Mouse (Mus musculus) left cerebral cortex, postnatal 4 days (tissue): ENCODE measurements at regions not wholly inside any gene's neighbourhood (a gene's known extent, or its start where the extent isn't known, plus 50 kb on each side); places are given as distances from the start of the nearest gene placed in this dataset.

Source experiments
- DNase-seq: peaks from one replicate; pipeline ENCODE4 v3.0.0-alpha.2; 2022
- intact Hi-C: fragments of 180-260 bp; cut with DNase I; formaldehyde crosslinking; loops from one replicate; pipeline ENCODE4 v1.15.1; 2025

- DNase-seq, result peak; percentile 92
- intact Hi-C loops, result loop anchor here (10.0 kb wide), 3 partner anchors 181 to 1011 kb away; partner anchors contain the start of gene Lypd1
Measured at GRCm38 (mm10) chr1:126925150-126926035, 94.8 kb upstream of the Nckap5 start.

GRCm38 (mm10) chr1:126923981-126924380 is 93.4 kb upstream of the Nckap5 start:
- DNase-seq, result no peak
- intact Hi-C loops, result loop anchor here (10.0 kb wide), 3 partner anchors 179 to 1009 kb away; partner anchors contain the start of gene Lypd1

DNA sequence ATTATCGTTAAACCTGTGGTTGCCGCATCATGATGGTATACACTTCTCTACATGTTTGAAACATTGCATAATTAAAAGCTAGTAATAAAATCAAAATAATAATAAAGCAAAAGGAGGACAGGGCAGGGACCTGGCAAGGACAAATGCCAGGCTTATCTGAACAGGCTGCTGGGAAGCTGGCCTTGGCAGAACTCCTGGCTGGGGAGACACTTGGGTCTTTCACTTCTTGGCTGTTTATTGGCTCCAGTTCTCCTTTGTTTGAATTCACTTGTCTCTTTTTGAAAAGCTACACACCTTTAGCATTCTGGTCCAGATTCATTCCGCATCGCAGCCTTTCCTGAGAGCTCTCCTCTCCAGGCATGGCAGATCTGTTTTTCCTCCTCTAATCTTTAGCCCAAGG is 91.6 kb upstream of the Nckap5 start:
- intact Hi-C loops, result loop anchor here (10.0 kb wide), 3 partner anchors 177 to 1007 kb away; partner anchors contain the start of gene Lypd1
- DNase-seq, result peak; percentile 14

- intact Hi-C loops, result no loop called here
Measured at GRCm38 (mm10) chr1:126918876-126919275, 88.3 kb upstream of the Nckap5 start.

DNA sequence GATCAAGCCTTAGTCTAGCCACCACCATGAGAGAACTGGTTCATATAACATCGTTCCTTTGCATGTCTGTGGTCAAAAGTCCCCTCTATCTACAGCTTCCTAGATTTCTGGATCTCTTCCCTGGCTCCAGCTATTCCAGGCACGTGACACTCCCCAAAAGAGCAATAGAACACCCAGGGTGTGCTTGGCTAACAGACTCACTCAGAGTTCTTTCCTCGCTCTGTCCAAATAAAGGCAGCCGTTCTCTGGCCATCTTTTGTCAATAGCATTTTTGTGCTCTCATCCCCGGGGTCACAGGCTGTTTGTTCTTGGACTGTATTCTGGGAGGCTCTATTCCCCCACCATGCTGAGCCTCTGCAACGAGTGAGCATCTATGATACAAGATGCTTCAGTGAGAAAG is 87.3 kb upstream of the Nckap5 start:
- peak; percentile 24 for DNase-seq
- intact Hi-C loops, result no loop called here

More at GRCm38 (mm10) chr1:126918876-126919275, 88.3 kb upstream of the Nckap5 start:
- DNase-seq, result no peak

DNA sequence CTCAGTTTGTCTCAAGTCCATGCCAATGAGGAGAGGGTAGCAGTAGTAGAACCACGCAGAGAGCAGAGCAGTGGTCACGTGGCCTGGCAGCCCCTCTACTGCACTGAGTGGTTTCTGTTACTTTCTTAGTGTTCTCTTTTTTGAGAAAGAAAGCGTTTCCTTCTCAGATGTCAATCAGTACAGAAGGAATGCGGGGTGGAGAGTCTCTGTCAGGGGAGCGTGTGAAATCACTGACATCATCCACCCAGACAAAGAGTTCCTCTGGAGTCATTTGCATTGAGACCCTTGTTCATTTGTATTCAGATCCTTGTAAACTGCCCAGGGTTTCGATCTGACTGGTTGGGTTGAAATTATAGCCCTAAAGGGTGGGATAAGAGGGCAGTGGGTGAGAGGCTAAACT is 85.8 kb upstream of the Nckap5 start:
- intact Hi-C loops, result no loop called here
- DNase-seq, result no peak

GRCm38 (mm10) chr1:126911277-126912060 is 80.9 kb upstream of the Nckap5 start:
- DNase-seq, result no peak
- intact Hi-C loops, result no loop called here

DNA sequence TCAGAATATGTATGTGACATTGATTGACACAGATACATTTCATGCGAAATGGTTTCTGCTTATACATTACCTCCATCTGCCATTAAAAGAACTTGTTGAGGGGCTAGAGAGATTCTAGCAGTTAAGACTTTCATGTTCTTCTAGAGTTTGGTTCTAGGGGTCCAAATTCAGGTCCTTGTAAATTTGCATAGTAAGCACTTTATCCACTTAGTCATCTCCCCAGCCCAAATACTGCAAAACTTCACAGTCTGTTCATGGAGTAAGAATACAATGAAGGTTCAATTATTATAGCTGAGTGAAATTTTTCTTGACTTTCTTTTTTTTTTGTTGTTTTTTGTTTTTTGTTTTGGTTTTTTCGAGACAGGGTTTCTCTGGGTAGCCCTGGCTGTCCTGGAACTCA is 76.8 kb upstream of the Nckap5 start:
- intact Hi-C loops, result no loop called here
- no peak for DNase-seq

- no peak for DNase-seq
- intact Hi-C loops, result no loop called here
Measured at GRCm38 (mm10) chr1:126898484-126898883, 67.9 kb upstream of the Nckap5 start.

DNA sequence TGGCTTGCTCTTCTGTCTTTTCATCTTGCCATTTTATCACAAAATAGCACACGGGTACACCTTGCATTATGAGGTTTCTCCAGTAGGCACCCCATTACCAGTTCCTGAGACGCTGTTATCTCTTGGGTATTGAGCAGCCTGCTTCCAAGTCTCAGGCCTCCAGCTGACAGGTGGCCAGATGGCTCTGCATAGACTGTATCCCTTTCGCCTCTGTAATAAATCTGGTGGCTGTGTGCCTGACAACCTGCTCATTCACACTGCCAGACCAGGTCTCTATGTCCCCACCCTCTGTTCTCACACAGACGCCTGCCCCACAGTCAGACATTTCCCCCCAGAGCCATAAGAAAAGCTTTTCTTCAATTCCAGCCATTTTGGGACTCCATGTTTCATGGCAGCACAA is 66.3 kb upstream of the Nckap5 start:
- intact Hi-C loops, result no loop called here
- peak; percentile 10 for DNase-seq

DNA sequence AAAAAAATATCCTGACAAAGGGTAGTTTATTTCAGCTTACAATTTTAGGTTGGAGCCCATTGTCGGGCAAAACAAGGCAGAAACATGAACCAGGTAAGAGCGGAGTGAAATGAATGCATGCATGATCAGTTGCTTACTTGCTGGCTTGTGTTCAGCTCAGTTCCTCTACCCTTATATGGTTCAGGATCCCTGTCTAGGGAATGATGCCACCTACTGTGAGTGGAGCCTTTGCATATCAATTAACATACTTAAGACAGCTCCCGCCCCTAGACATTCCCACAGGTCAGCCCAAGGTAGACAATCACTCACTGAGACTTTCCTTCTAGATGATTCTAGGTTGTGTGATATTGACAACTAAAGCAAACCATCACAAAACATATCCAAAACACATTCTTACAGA is 50.2 kb upstream of the Nckap5 start:
- no peak for DNase-seq
- intact Hi-C loops, result no loop called here
